Comparison of ENCODE assay signal across 10 mouse cellular contexts in genomic region chr8:117395055-117395454, GRCm38 (mm10).
DNase-seq lines count a peak whose midpoint lies in the region; ATAC-seq lines count a peak whose summit lies in the region.
"Had no signal": no experiment of that assay in that cellular context is flagged by ENCODE, and none has a peak within 500 bp of the region (broad histone marks: within the 10 kb centered on the region; RNA-seq: fewer than 3 reads in every experiment).

No protein-coding gene starts in this region.

- peaks cover 13% of the 10 kb centered on the region for H3K36me3 ChIP-seq in kidney, embryonic 15.5 days
- peaks cover 13% of the 10 kb centered on the region; the same call in 1 of the 2 replicates for H3K36me3 ChIP-seq in limb, embryonic 15.5 days
- H3K36me3 ChIP-seq in forebrain, embryonic 13.5 days (ENCODE audit: poor library complexity, severe bottlenecking): peaks cover 13% of the 10 kb centered on the region

- H3K4me2 ChIP-seq in kidney, embryonic 15.5 days: no peak overlapping the region
- H3K4me2 ChIP-seq in limb, embryonic 15.5 days: no peak overlapping the region
- no peak overlapping the region for H3K4me2 ChIP-seq in forebrain, embryonic 13.5 days
- H3K4me2 ChIP-seq: embryonic facial prominence, embryonic 12.5 days; heart, embryonic 13.5 days had no signal

- H3K9me3 ChIP-seq in kidney, embryonic 15.5 days (replicated peaks): no peaks in the 10 kb centered on the region
- H3K9me3 ChIP-seq in limb, embryonic 15.5 days: no peaks in the 10 kb centered on the region
- 0 out of 2 replicates have a peak, but pooled peaks cover 7% of the 10 kb centered on the region for H3K9me3 ChIP-seq in forebrain, embryonic 13.5 days (replicated peaks)
- H3K9me3 ChIP-seq: embryonic facial prominence, embryonic 12.5 days; heart, embryonic 13.5 days had no signal

- peaks cover 22% of the 10 kb centered on the region for H3K4me1 ChIP-seq in kidney, embryonic 15.5 days
- H3K4me1 ChIP-seq in limb, embryonic 15.5 days: no peaks in the 10 kb centered on the region
- H3K4me1 ChIP-seq in forebrain, embryonic 13.5 days: peaks cover 21% of the 10 kb centered on the region
- H3K4me1 ChIP-seq: embryonic facial prominence, embryonic 12.5 days had no signal

- H3K27ac ChIP-seq in kidney, embryonic 15.5 days: peak overlapping the region; percentile 45
- H3K27ac ChIP-seq in limb, embryonic 15.5 days: peak overlapping the region; percentile 27; the same call in 1 of the 2 replicates
- no peak overlapping the region for H3K27ac ChIP-seq in forebrain, embryonic 13.5 days
- H3K27ac ChIP-seq: embryonic facial prominence, embryonic 12.5 days; heart, embryonic 13.5 days had no signal

- no peak overlapping the region for H3K4me3 ChIP-seq in kidney, embryonic 15.5 days (replicated peaks)
- no peak overlapping the region for H3K4me3 ChIP-seq in limb, embryonic 15.5 days
- H3K4me3 ChIP-seq in forebrain, embryonic 13.5 days: no peak overlapping the region
- H3K4me3 ChIP-seq: embryonic facial prominence, embryonic 12.5 days; heart, embryonic 13.5 days had no signal

- ATAC-seq in kidney, embryonic 15.5 days (replicated peaks; ENCODE audit: low FRiP score): no peak
- ATAC-seq in limb, embryonic 15.5 days (ENCODE audit: insufficient number of reproducible peaks, low FRiP score, low TSS enrichment, low read depth): no peak
- no peak for ATAC-seq in forebrain, embryonic 13.5 days

- no peak overlapping the region for H3K9ac ChIP-seq in kidney, embryonic 15.5 days
- no peak overlapping the region for H3K9ac ChIP-seq in limb, embryonic 15.5 days
- H3K9ac ChIP-seq in forebrain, embryonic 13.5 days: no peak overlapping the region
- H3K9ac ChIP-seq: embryonic facial prominence, embryonic 12.5 days; heart, embryonic 13.5 days had no signal

- no peak for DNase-seq in kidney, postnatal 14 days
- peak; percentile 43 to 61 for DNase-seq in adrenal gland, adult 18-20 months (ENCODE audit: low spot score in 2 of 2)
- DNase-seq in frontal cortex, postnatal 25 days (ENCODE audit: low spot score in 2 of 2): peak; percentile 37 to 62
- DNase-seq in testis, postnatal 10 days (ENCODE audit: low spot score): no peak
- no peak for DNase-seq in gastrocnemius, postnatal 36 days

- WGBS in kidney, embryonic 15.5 days: 52% methylated on average over 7 of the region's 7 CpGs
- WGBS in limb, embryonic 15.5 days: 72% methylated on average over 7 of the region's 7 CpGs
- WGBS in forebrain, embryonic 13.5 days: 81% methylated on average over 7 of the region's 7 CpGs

- no peaks in the 10 kb centered on the region for H3K27me3 ChIP-seq in kidney, embryonic 15.5 days
- H3K27me3 ChIP-seq in limb, embryonic 15.5 days: no peaks in the 10 kb centered on the region
- no peaks in the 10 kb centered on the region for H3K27me3 ChIP-seq in forebrain, embryonic 13.5 days
- H3K27me3 ChIP-seq: embryonic facial prominence, embryonic 12.5 days; heart, embryonic 13.5 days had no signal

- intact Hi-C loops in gastrocnemius, postnatal 36 days (cut with DNase I): no loop called here

Comparison
In these comparisons a context has a peak if more than half of its experiments do, and no peak if none do; other contexts are left out.
1. DNase-seq: peak in adrenal gland, adult 18-20 months (2 of 2) and frontal cortex, postnatal 25 days (2 of 2); none in kidney, postnatal 14 days (single experiment), testis, postnatal 10 days (single experiment) and gastrocnemius, postnatal 36 days (0 of 2).